Mouse (Mus musculus): ENCODE data around the gene Olfr15. TPM values are rescaled to one million over a fixed set of nuclear protein-coding genes. Genes with fewer than 3 reads are reported as not detected.

Gene Olfr15
- total and polyA plus RNA-seq, 2 experiments from 2014 or later = not detected

DNA sequence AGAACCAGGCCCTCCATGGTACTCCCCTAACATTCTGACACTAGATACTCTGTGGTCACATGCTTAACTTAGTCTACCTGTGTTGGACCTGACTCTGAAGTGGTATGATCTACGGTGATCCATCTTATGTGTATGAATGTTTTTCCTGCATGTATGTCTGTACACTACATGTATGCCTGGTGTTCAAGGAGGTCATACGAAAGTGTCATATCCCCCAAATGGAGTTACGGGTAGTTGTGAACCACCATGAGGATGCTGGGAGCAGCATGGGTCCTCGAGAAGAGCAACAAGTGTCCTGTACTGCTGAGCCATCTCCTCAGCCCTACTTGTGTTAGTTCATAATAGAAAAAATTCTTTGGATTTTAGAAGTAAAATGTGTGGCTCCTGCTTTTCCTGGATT lies 45.7 kb downstream of the Olfr15 start:
- Histone ChIP-seq H3K4me2 (ENCODE audit: low read depth, low read length, poor library complexity, severe bottlenecking) (no peak overlapping the region), H3K36me3 (ENCODE audit: insufficient read depth, low read length) (peaks cover 2% of the 10 kb centered on the region; the same call in 1 of the 2 replicates), H3K27ac (ENCODE audit: low read depth, low read length) (no peak overlapping the region), H3K27me3 (ENCODE audit: insufficient read depth, low read length) (no peaks in the 10 kb centered on the region), H3K9me3 (ENCODE audit: low read length) (no peaks in the 10 kb centered on the region), H3K4me1 (ENCODE audit: insufficient read depth, low read length) (peaks cover 4% of the 10 kb centered on the region; the same call in 1 of the 2 replicates), H3K4me3 (ENCODE audit: low read depth, low read length) (no peak overlapping the region), H3K9ac (replicated peaks; ENCODE audit: low read length, poor library complexity, severe bottlenecking) (no peak overlapping the region)
- DNase-seq (ENCODE audit: low spot score) = no peak
- 98% methylated on average over 4 of the region's 4 CpGs for WGBS
- ATAC-seq (ENCODE audit: low FRiP score) = no peak
- TF ChIP-seq CTCF (IDR thresholded peaks at IDR 0.05) = no peak

DNA sequence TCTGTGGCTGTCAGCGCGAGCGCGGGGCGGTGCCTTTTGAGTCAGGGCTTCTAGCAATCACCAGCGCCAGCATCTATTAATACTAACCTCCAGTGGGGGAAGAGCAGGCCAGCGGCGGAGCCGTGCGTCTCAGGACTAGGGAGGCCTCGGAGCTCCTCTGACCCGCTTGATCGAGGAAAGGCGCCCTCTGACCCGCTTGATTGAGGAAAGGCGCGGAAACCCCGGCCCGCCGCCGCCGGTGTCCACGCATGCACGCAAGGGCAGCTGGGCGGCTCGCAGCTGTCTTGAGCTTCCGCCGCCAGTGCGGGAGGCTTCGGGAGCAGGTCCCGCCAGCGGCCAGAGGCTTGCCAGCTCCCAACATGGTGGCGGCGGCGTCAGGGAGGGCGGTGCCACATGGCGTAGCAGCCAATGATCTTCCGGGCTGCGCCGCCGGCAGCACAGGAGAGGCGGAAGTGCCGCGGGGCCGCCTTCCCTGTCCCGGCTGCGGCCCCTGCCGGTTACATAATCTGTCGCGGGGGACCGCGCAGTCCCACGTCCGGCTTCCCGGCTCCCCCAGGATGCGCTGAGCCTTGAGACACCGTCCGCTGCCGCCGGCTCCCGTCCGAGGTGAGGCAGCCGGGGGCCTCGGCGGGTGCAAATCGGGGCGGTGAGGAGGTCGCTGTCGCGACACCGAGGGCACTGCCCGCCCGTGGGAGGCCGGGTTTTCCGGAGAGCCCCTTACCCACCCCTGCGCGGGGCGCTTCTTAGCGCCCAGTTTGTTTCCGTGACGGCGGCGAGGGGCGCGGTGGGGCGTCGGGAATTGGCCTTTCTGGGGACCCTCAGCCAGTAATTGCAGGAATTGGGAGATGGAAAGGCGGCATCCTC lies 53.8 kb downstream of the Olfr15 start, which contains the start of the genes Zfp597 and Gm20695:
Gene Zfp597 (minus strand): TSS at position 361 of the 864 bp plus-strand sequence.
Gene Gm20695 (plus strand): TSS at position 448 of the 864 bp plus-strand sequence.
- peak within 1 kb of the TSS; percentile 99 for H3K4me3 ChIP-seq (ENCODE audit: low read depth, low read length)
- H3K9ac ChIP-seq (replicated peaks; ENCODE audit: low read length, poor library complexity, severe bottlenecking) = peak within 1 kb of the TSS; percentile 93
- H3K36me3 ChIP-seq (ENCODE audit: insufficient read depth, low read length) = peaks cover 4% of the 10 kb centered on the region; the same call in 1 of the 2 replicates
- peak; percentile 98 for ATAC-seq (ENCODE audit: low FRiP score)
- WGBS = under 1% methylated on average over 78 of the region's 88 CpGs
- H3K9me3 ChIP-seq (ENCODE audit: low read length) = no peaks in the 10 kb centered on the region
- peak; percentile 96 for DNase-seq (ENCODE audit: low spot score)
- peak within 1 kb of the TSS; percentile 73 for H3K4me2 ChIP-seq (ENCODE audit: low read depth, low read length, poor library complexity, severe bottlenecking)
- H3K27ac ChIP-seq (ENCODE audit: low read depth, low read length) = peak within 1 kb of the TSS; percentile 92
- H3K4me1 ChIP-seq (ENCODE audit: insufficient read depth, low read length) = peaks cover 8% of the 10 kb centered on the region; the same call in 1 of the 2 replicates
- peak; percentile 50 for TF ChIP-seq CTCF (IDR thresholded peaks at IDR 0.05)
- H3K27me3 ChIP-seq (ENCODE audit: insufficient read depth, low read length) = no peaks in the 10 kb centered on the region

DNA sequence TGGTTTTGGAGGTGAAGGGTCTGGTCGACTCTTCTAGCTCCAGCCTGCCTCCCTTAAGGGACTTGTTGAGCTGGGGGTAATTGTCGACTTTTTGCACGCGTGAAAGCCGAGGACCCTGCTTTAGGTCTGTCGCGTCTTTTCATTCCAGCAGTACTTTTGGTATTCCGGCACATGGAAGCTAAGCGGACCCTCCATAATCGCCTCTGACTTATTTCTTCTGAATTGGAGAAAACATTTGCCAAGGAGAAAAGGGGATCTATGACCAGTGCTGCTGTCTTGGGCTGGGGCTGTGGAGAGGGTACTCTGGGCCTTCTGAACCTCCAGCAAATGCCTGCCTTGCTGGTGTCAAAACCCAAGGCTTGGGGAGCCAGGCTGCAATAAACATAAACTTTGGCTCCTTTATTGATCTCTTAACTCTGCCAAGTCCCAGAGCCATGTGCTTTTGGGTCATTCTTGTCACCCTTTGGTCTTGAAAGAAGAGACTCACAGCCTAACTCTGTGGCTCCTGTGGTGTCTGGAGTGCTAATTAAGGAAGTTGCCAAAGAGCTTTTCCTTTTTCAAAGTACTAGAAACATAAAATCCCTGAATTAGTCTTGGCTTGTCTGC lies 54.5 kb downstream of the Olfr15 start:
- 3% methylated on average over 10 of the region's 10 CpGs for WGBS
- Histone ChIP-seq H3K4me2 (ENCODE audit: low read depth, low read length, poor library complexity, severe bottlenecking) (peak overlapping the region; percentile 73), H3K27me3 (ENCODE audit: insufficient read depth, low read length) (no peaks in the 10 kb centered on the region), H3K4me3 (ENCODE audit: low read depth, low read length) (peak overlapping the region; percentile 99), H3K9ac (replicated peaks; ENCODE audit: low read length, poor library complexity, severe bottlenecking) (peak overlapping the region; percentile 93), H3K9me3 (ENCODE audit: low read length) (no peaks in the 10 kb centered on the region), H3K4me1 (ENCODE audit: insufficient read depth, low read length) (peaks cover 8% of the 10 kb centered on the region; the same call in 1 of the 2 replicates), H3K36me3 (ENCODE audit: insufficient read depth, low read length) (peaks cover 2% of the 10 kb centered on the region; the same call in 1 of the 2 replicates), H3K27ac (ENCODE audit: low read depth, low read length) (peak overlapping the region; percentile 92)
- ATAC-seq (ENCODE audit: low FRiP score) (peak; percentile 8), DNase-seq (ENCODE audit: low spot score) (peak; percentile 19)
- no peak for TF ChIP-seq CTCF (IDR thresholded peaks at IDR 0.05)

DNA sequence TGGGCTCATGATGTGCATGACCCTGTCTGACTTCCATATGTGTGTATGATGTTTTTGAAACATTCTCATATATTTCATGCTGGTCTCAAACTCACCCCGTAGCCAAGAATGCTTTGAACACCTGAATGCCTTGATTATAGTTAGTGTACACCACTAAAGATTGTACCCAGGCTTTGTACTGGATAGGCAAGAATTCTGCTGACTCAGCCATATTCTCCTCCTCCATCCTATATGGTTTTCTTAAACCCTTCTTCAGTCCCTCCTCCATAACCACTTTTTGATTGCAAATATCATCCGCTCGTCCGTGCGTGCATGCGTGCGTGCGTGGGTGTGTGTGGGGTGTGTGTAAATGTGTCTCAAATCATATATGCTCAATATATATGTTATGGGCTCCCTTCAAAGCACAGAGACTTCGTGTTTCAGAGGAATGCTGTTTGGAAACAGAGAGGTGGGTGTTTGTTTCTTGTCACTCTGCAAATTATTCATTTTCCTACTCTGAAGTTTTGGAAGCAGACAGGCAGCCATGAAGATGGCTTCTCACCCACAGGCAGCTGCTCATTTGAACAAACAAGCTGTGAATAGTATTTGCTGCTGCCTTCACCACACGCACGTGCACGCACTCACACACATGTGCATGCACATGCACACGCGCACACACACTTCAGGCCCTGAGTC lies 61.1 kb downstream of the Olfr15 start:
- no peak overlapping the region for H3K27ac ChIP-seq (ENCODE audit: low read depth, low read length)
- TF ChIP-seq CTCF (IDR thresholded peaks at IDR 0.05) = no peak
- no peak overlapping the region for H3K4me3 ChIP-seq (ENCODE audit: low read depth, low read length)
- no peaks in the 10 kb centered on the region for H3K4me1 ChIP-seq (ENCODE audit: insufficient read depth, low read length)
- H3K36me3 ChIP-seq (ENCODE audit: insufficient read depth, low read length) = peaks cover 15% of the 10 kb centered on the region
- DNase-seq (ENCODE audit: low spot score) (no peak), ATAC-seq (ENCODE audit: low FRiP score) (no peak)
- H3K9me3 ChIP-seq (ENCODE audit: low read length) = no peaks in the 10 kb centered on the region
- H3K4me2 ChIP-seq (ENCODE audit: low read depth, low read length, poor library complexity, severe bottlenecking) = no peak overlapping the region
- WGBS = 97% methylated on average over 14 of the region's 14 CpGs
- no peak overlapping the region for H3K9ac ChIP-seq (replicated peaks; ENCODE audit: low read length, poor library complexity, severe bottlenecking)
- H3K27me3 ChIP-seq (ENCODE audit: insufficient read depth, low read length) = no peaks in the 10 kb centered on the region

DNA sequence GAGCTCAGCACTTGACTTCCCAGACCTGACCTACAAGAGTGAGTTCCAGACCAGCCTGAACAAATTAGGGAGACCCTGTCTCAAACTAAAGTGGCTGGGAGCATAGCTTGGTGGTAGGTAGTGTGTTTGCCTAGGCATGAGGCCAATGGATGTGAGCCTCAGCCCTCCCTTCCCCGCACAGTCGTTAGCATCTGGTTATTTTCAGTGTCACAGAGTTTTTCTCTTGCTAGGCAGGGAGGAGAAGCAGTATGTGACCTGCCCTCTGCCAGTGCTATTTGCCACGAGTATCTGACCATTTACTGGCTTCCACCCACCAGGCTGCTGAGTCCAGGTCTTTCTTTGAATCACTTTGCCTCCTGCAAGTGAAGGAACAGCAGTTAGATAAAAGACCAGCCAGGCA lies 63.1 kb downstream of the Olfr15 start:
- Histone ChIP-seq H3K4me3 (ENCODE audit: low read depth, low read length) (no peak overlapping the region), H3K9ac (replicated peaks; ENCODE audit: low read length, poor library complexity, severe bottlenecking) (no peak overlapping the region), H3K4me1 (ENCODE audit: insufficient read depth, low read length) (no peaks in the 10 kb centered on the region), H3K36me3 (ENCODE audit: insufficient read depth, low read length) (peaks cover 28% of the 10 kb centered on the region), H3K4me2 (ENCODE audit: low read depth, low read length, poor library complexity, severe bottlenecking) (no peak overlapping the region), H3K27me3 (ENCODE audit: insufficient read depth, low read length) (no peaks in the 10 kb centered on the region), H3K27ac (ENCODE audit: low read depth, low read length) (no peak overlapping the region), H3K9me3 (ENCODE audit: low read length) (no peaks in the 10 kb centered on the region)
- no peak for TF ChIP-seq CTCF (IDR thresholded peaks at IDR 0.05)
- ATAC-seq (ENCODE audit: low FRiP score) (no peak), DNase-seq (ENCODE audit: low spot score) (no peak)
- WGBS = 86% methylated on average over 3 of the region's 3 CpGs

Other genes starting within 250 kb of the Olfr15 start
- gene Olfr161, start 239.8 kb upstream of the Olfr15 start, total RNA-seq (2014; rRNA removed) = not detected in 2 replicates
- not detected in 2 replicates for gene Olfr161, start 239.8 kb upstream of the Olfr15 start, polyA plus RNA-seq (2015; fragmentation: Nextera tagmentation; extraction: Ambion mirVana)
- gene Mefv, start 112.8 kb upstream of the Olfr15 start, total RNA-seq (2014; rRNA removed) = not detected in 2 replicates
- gene Mefv, start 112.8 kb upstream of the Olfr15 start, polyA plus RNA-seq (2015; fragmentation: Nextera tagmentation; extraction: Ambion mirVana) = not detected in 2 replicates
- gene Zfp263, start 86.8 kb upstream of the Olfr15 start, total RNA-seq (2014; rRNA removed) = 22.9 and 27.9 TPM in 2 replicates
- gene Zfp263, start 86.8 kb upstream of the Olfr15 start, polyA plus RNA-seq (2015; fragmentation: Nextera tagmentation; extraction: Ambion mirVana) = 36.2 and 39.4 TPM in 2 replicates
- 3.8 and 4.0 TPM in 2 replicates for gene Zfp174, start 16.4 kb downstream of the Olfr15 start, total RNA-seq (2014; rRNA removed)
- gene Zfp174, start 16.4 kb downstream of the Olfr15 start, polyA plus RNA-seq (2015; fragmentation: Nextera tagmentation; extraction: Ambion mirVana) = 1.9 and 2.0 TPM in 2 replicates
- gene Naa60, start 41.5 kb downstream of the Olfr15 start, total RNA-seq (2014; rRNA removed) = 87.9 and 95.8 TPM in 2 replicates
- gene Naa60, start 41.5 kb downstream of the Olfr15 start, polyA plus RNA-seq (2015; fragmentation: Nextera tagmentation; extraction: Ambion mirVana) = 102 and 106 TPM in 2 replicates
- gene Zfp597, start 53.7 kb downstream of the Olfr15 start, total RNA-seq (2014; rRNA removed) = 43.4 and 53.9 TPM in 2 replicates
- gene Zfp597, start 53.7 kb downstream of the Olfr15 start, polyA plus RNA-seq (2015; fragmentation: Nextera tagmentation; extraction: Ambion mirVana) = 12.6 and 14.9 TPM in 2 replicates
- 0.93 TPM in 1 of 2 replicates, not detected in the other for gene Gm20695, start 53.8 kb downstream of the Olfr15 start, total RNA-seq (2014; rRNA removed)
- gene Gm20695, start 53.8 kb downstream of the Olfr15 start, polyA plus RNA-seq (2015; fragmentation: Nextera tagmentation; extraction: Ambion mirVana) = 1.6 and 2.8 TPM in 2 replicates
- 8.9 and 9.9 TPM in 2 replicates for gene 1700037C18Rik, start 77.8 kb downstream of the Olfr15 start, total RNA-seq (2014; rRNA removed)
- 13.3 and 13.4 TPM in 2 replicates for gene 1700037C18Rik, start 77.8 kb downstream of the Olfr15 start, polyA plus RNA-seq (2015; fragmentation: Nextera tagmentation; extraction: Ambion mirVana)
- 24.7 and 30.1 TPM in 2 replicates for gene Cluap1, start 77.9 kb downstream of the Olfr15 start, total RNA-seq (2014; rRNA removed)
- 44.9 and 49.6 TPM in 2 replicates for gene Cluap1, start 77.9 kb downstream of the Olfr15 start, polyA plus RNA-seq (2015; fragmentation: Nextera tagmentation; extraction: Ambion mirVana)
- 0.61 and 0.93 TPM in 2 replicates for gene Nlrc3, start 145.8 kb downstream of the Olfr15 start, total RNA-seq (2014; rRNA removed)
- 0.43 and 0.47 TPM in 2 replicates for gene Nlrc3, start 145.8 kb downstream of the Olfr15 start, polyA plus RNA-seq (2015; fragmentation: Nextera tagmentation; extraction: Ambion mirVana)
- gene Slx4, start 172.9 kb downstream of the Olfr15 start, total RNA-seq (2014; rRNA removed) = 48.4 and 61.4 TPM in 2 replicates
- 19.3 and 20.2 TPM in 2 replicates for gene Slx4, start 172.9 kb downstream of the Olfr15 start, polyA plus RNA-seq (2015; fragmentation: Nextera tagmentation; extraction: Ambion mirVana)
- not detected in 2 replicates for gene Dnase1, start 206.1 kb downstream of the Olfr15 start, total RNA-seq (2014; rRNA removed)
- gene Dnase1, start 206.1 kb downstream of the Olfr15 start, polyA plus RNA-seq (2015; fragmentation: Nextera tagmentation; extraction: Ambion mirVana) = 2.0 and 3.3 TPM in 2 replicates
- 37.7 and 50.3 TPM in 2 replicates for gene Trap1, start 246.9 kb downstream of the Olfr15 start, total RNA-seq (2014; rRNA removed)
- 45.0 and 53.1 TPM in 2 replicates for gene Trap1, start 246.9 kb downstream of the Olfr15 start, polyA plus RNA-seq (2015; fragmentation: Nextera tagmentation; extraction: Ambion mirVana)

Measured in midbrain, postnatal 0 days (tissue).